Mouse (Mus musculus) stomach, postnatal 0 days (tissue): Measurements from ENCODE around the gene Rbx1. TPM values are rescaled to one million over a fixed set of nuclear protein-coding genes. Genes with fewer than 3 reads are reported as not detected.

Experiments
- ATAC-seq: fragments of 200-750 bp; cut with Nextera tagmentation; 2 replicates; pipeline ENCODE4 v1.8.0; 2017; ENCODE audit not compliant: low FRiP score, low TSS enrichment
- DNase-seq: peaks from one replicate; pipeline ENCODE4 v3.0.0-alpha.2; 2016; ENCODE audit warnings: low spot score
- H3K27ac ChIP-seq: fragments of 300-500 bp; sonication (generic); replicated peaks from 2 replicates; pipeline ENCODE4 v1.5.1; 2014; ENCODE audit warnings: mild to moderate bottlenecking, control low read depth
- H3K27me3 ChIP-seq: fragments of 300-500 bp; sonication (generic); 2 replicates; pipeline ENCODE4 v1.6.1; 2014; ENCODE audit warnings: low read length; ENCODE audit not compliant: control insufficient read depth, insufficient read depth
- H3K36me3 ChIP-seq: fragments of 300-500 bp; sonication (generic); 2 replicates; pipeline ENCODE4 v1.6.1; 2014; ENCODE audit warnings: low read length, mixed read lengths; ENCODE audit not compliant: control insufficient read depth, insufficient read depth
- H3K4me1 ChIP-seq: fragments of 300-500 bp; sonication (generic); replicated peaks from 2 replicates; pipeline ENCODE4 v1.6.1; 2014; ENCODE audit warnings: antibody characterized with exemption; ENCODE audit not compliant: control insufficient read depth, insufficient read depth
- H3K4me2 ChIP-seq: fragments of 300-500 bp; sonication (generic); replicated peaks from 2 replicates; pipeline ENCODE4 v1.6.1; 2014; ENCODE audit warnings: low read depth, mild to moderate bottlenecking, control low read depth, moderate library complexity
- H3K4me3 ChIP-seq: fragments of 300-500 bp; sonication (generic); 2 replicates; pipeline ENCODE4 v1.5.1; 2014; ENCODE audit warnings: low read depth, low read length, control low read depth
- H3K9ac ChIP-seq: fragments of 300-500 bp; sonication (generic); 2 replicates; pipeline ENCODE4 v1.6.1; 2014; ENCODE audit warnings: mild to moderate bottlenecking, low read length, control low read depth, mixed read lengths
- H3K9me3 ChIP-seq: fragments of 300-500 bp; sonication (generic); 2 replicates; pipeline ENCODE4 v1.6.1; 2016; ENCODE audit warnings: low read length; ENCODE audit not compliant: control insufficient read depth
- CTCF ChIP-seq: IDR thresholded peaks from 2 replicates; pipeline ENCODE4 v1.5.1; 2016; ENCODE audit warnings: antibody characterized with exemption, low read depth, mild to moderate bottlenecking, moderate library complexity
- EP300 ChIP-seq: optimal IDR thresholded peaks from 2 replicates; pipeline ENCODE3; 2016; ENCODE audit warnings: antibody characterized with exemption
- WGBS: fragments of 180-500 bp; shearing (Covaris S2); extraction: QIAGEN DNeasy Blood & Tissue Kit; methylation state at CpG from one replicate; pipeline ENCODE4 v1.1.7; 2014; 5-methylcytosine and 5-hydroxymethylcytosine counted together
- polyA plus RNA-seq: library from polyadenylated mRNA; unstranded; fragments of >200 nt; fragmentation: Nextera tagmentation; extraction: Ambion mirVana; gene quantifications from 2 replicates; pipeline ENCODE4 v1.2.1, GENCODE M21; 2015

Rbx1 gene
- polyA plus RNA-seq, 1 experiment from 2014 or later = 460 TPM

DNA sequence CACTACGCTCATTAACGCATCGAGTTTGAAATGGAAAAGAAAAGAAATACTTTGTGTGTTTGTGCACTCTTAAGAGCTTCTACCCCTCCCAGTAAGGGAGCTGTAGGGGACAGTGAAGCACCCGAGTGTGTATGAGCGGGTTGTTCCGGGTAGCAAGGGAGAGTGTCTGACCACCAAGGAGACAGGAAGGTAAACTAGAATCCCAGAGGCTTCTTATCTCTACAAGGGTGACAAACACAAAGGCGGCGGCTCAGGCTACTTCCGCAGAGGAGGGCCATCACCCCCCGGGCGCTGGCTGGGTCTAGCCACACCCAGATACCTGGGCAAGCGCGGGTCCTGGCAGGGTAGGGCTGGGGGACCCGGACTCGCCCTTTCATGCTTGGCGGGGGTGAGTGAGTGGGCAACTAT is 56.7 kb downstream of the Rbx1 start:
- no peak for DNase-seq
- Histone ChIP-seq H3K4me3 (peak overlapping the region; percentile 63), H3K27me3 (no peaks in the 10 kb centered on the region), H3K9ac (peak overlapping the region; percentile 80), H3K27ac (peak overlapping the region; percentile 97), H3K4me1 (peaks cover 3% of the 10 kb centered on the region; the same call in 1 of the 2 replicates), H3K36me3 (no peaks in the 10 kb centered on the region), H3K4me2 (peak overlapping the region; percentile 96), H3K9me3 (no peaks in the 10 kb centered on the region)
- TF ChIP-seq EP300 (no peak), CTCF (no peak)
- peak; percentile 87 for ATAC-seq
- WGBS = 0% methylated on average over 16 of the region's 16 CpGs

DNA sequence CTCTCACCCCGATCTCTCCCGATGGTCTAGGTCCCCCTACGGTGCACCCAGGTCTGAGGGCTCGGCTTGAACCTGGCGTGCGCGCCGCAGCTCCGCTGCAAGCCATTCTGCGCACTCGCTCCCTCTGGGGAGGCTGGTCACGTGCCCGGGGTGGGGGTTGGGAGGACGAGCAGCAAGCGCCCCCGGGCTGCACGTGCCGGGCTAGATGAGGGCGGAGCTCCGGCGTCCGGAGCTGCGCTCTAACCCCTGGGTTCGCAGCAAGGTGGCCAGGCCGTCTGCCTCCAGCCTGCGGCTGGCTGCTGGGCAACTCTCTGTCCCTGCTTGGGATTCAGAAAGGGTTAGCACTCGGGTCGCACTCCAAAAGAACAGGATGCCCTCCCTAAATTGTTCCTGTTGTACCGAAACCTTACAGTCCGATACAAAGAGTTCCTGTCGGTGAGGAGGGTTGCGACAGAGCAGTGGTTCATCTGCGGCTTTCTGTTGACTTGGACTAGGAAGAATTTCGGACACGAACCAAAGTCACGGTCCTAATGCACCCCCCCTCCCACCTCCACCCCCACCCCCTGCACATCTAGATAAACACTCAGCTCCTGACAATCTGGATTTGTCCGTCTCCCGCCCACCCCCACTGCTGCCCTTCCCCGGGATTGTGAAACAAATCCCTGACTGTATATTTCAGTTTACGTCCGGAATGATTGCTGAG is 57.2 kb downstream of the Rbx1 start:
- peak overlapping the region; percentile 97 for H3K27ac ChIP-seq
- peaks cover 3% of the 10 kb centered on the region; the same call in 1 of the 2 replicates for H3K4me1 ChIP-seq
- WGBS = under 1% methylated on average over 41 of the region's 41 CpGs
- peak overlapping the region; percentile 96 for H3K4me2 ChIP-seq
- TF ChIP-seq CTCF = peak; percentile 39; the same call in 1 of the 2 replicates
- peak; percentile 83 for TF ChIP-seq EP300
- peak overlapping the region; percentile 80 for H3K9ac ChIP-seq
- DNase-seq (peak; percentile 99), ATAC-seq (peak; percentile 93)
- H3K4me3 ChIP-seq = peak overlapping the region; percentile 63
- no peaks in the 10 kb centered on the region for H3K9me3 ChIP-seq
- H3K27me3 ChIP-seq = no peaks in the 10 kb centered on the region
- H3K36me3 ChIP-seq = no peaks in the 10 kb centered on the region

DNA sequence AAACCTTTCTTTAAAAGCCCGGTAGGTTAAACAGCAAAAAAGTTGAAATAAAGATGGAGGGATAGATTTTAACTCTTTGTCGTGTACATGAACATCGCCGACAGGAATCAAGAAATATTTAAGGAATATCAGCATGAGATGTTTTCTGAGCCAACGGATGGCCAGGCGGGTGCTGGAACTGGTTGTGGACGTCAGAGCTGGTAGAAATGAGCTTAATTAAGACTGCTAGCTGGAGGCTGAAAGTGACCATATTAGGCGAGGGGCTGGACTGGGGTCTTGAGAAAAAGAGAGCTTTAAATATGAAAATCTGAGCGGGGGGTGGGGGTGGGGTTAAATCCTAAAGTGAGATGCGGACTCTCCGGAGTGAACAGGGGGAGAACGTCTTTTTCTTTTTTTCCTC is 57.8 kb downstream of the Rbx1 start:
- TF ChIP-seq EP300 (no peak), CTCF (no peak)
- Histone ChIP-seq H3K27ac (peak overlapping the region; percentile 97), H3K9ac (peak overlapping the region; percentile 80), H3K36me3 (no peaks in the 10 kb centered on the region), H3K4me2 (peak overlapping the region; percentile 96), H3K9me3 (no peaks in the 10 kb centered on the region), H3K4me1 (peaks cover 3% of the 10 kb centered on the region; the same call in 1 of the 2 replicates), H3K27me3 (no peaks in the 10 kb centered on the region), H3K4me3 (peak overlapping the region; percentile 63)
- DNase-seq (no peak), ATAC-seq (no peak)
- WGBS = under 1% methylated on average over 12 of the region's 12 CpGs

Other genes starting within 250 kb of the Rbx1 start
- 3.0 and 4.9 TPM in 2 replicates for gene Mchr1, start 230.8 kb upstream of the Rbx1 start, polyA plus RNA-seq
- gene Slc25a17, start 105.5 kb upstream of the Rbx1 start, polyA plus RNA-seq = 84.6 and 85.1 TPM in 2 replicates
- gene St13, start 66.2 kb upstream of the Rbx1 start, polyA plus RNA-seq = 79.5 and 80.2 TPM in 2 replicates
- gene Xpnpep3, start 66.2 kb upstream of the Rbx1 start, polyA plus RNA-seq = 3.7 and 4.1 TPM in 2 replicates
- 0.56 and 0.70 TPM in 2 replicates for gene Dnajb7, start 58.0 kb upstream of the Rbx1 start, polyA plus RNA-seq
- 6.0 and 8.5 TPM in 2 replicates for gene Ep300, start 119.1 kb downstream of the Rbx1 start, polyA plus RNA-seq
- gene L3mbtl2, start 197.6 kb downstream of the Rbx1 start, polyA plus RNA-seq = 9.2 and 9.4 TPM in 2 replicates
- gene Chadl, start 231.0 kb downstream of the Rbx1 start, polyA plus RNA-seq = 2.4 and 2.9 TPM in 2 replicates